Mouse (Mus musculus) kidney, adult 8-10 months (tissue): ENCODE measurements around the gene Bcas1.

Experiments
- DNase-seq, 2 experiments: peaks; one replicate each; pipeline ENCODE4 v3.0.0; 2022

The Bcas1 gene

GRCm38 (mm10) chr2:170411490-170412168, 16.0 kb downstream of the Bcas1 start:
- no peak for DNase-seq

GRCm38 (mm10) chr2:170410677-170411489, 16.8 kb downstream of the Bcas1 start:
- DNase-seq = no peak

- no peak for DNase-seq
These were observed 21.2 kb downstream of the Bcas1 start for GRCm38 (mm10) chr2:170406438-170406837.

GRCm38 (mm10) chr2:170404781-170405573, 22.7 kb downstream of the Bcas1 start:
- DNase-seq = no peak

- no peak for DNase-seq
These were observed 23.8 kb downstream of the Bcas1 start for GRCm38 (mm10) chr2:170403666-170404385.

GRCm38 (mm10) chr2:170401211-170401799, 26.3 kb downstream of the Bcas1 start:
- DNase-seq = peak; percentile 26 to 33

GRCm38 (mm10) chr2:170400666-170401065, 27.0 kb downstream of the Bcas1 start:
- DNase-seq = no peak

- no peak for DNase-seq
These were observed 35.7 kb downstream of the Bcas1 start for GRCm38 (mm10) chr2:170391994-170392393.

- DNase-seq = no peak
These were observed 39.3 kb downstream of the Bcas1 start for GRCm38 (mm10) chr2:170388320-170388719.

- no peak for DNase-seq
These were observed 42.1 kb downstream of the Bcas1 start for GRCm38 (mm10) chr2:170385556-170385955.

GRCm38 (mm10) chr2:170384770-170385169, 42.9 kb downstream of the Bcas1 start:
- no peak for DNase-seq

- DNase-seq = no peak
These were observed 54.3 kb downstream of the Bcas1 start for GRCm38 (mm10) chr2:170373391-170373790.

- no peak for DNase-seq
These were observed 62.0 kb downstream of the Bcas1 start for GRCm38 (mm10) chr2:170365676-170366075.

- DNase-seq = peak in 1 of 2 experiments; percentile 19
These were observed 62.4 kb downstream of the Bcas1 start for GRCm38 (mm10) chr2:170365271-170365670.

GRCm38 (mm10) chr2:170356667-170357374, 70.8 kb downstream of the Bcas1 start:
- no peak for DNase-seq

- peak; percentile 50 to 84 for DNase-seq
These were observed 72.7 kb downstream of the Bcas1 start for GRCm38 (mm10) chr2:170354963-170355367.

- DNase-seq = no peak
These were observed 75.4 kb downstream of the Bcas1 start for GRCm38 (mm10) chr2:170352273-170352672.

GRCm38 (mm10) chr2:170351847-170352246, 75.8 kb downstream of the Bcas1 start:
- no peak for DNase-seq

- no peak for DNase-seq
These were observed 77.9 kb downstream of the Bcas1 start for GRCm38 (mm10) chr2:170349784-170350183.

- DNase-seq = no peak
These were observed 78.5 kb downstream of the Bcas1 start for GRCm38 (mm10) chr2:170349096-170349495.

GRCm38 (mm10) chr2:170347131-170347765, 80.4 kb downstream of the Bcas1 start:
- DNase-seq = peak in 1 of 2 experiments; percentile 57
